Mouse (Mus musculus): Measurements from ENCODE around the gene Pla2g4c. TPM values are rescaled to one million over a fixed set of nuclear protein-coding genes. Genes with fewer than 3 reads are reported as not detected.
"Not testable (repeated sequence)": the region's sequence is repeated elsewhere in the genome, so short reads cannot be mapped to it uniquely, and the experiment has no call there.

Gene Pla2g4c
- polyA plus RNA-seq (2014; fragmentation: Nextera tagmentation; extraction: Ambion mirVana) = 0.73 and 1.4 TPM in 2 replicates

DNA sequence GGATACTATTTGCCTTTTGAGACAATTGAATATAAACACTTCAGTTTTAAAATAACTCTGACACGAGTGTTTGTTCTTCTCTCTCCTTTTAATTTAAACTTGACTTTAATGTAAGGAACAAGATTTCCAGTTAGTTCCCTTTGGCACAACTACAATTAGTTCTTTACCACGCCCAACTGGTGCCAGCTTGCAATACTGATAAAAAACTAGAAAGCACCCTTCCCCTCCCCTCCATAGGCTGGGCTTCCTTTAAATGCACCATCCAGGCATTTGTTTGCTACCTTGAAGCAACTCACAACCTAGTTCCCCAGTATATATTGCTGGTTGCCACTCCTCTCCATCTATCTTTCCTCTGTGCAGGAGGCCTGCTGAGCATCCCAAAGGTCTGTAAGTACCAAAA lies at the start of gene Pla2g4c:
TSS of gene Pla2g4c (plus strand) at position 340 of the 400 bp plus-strand sequence.
- H3K27me3 ChIP-seq (ENCODE audit: control insufficient read depth, insufficient read depth, low read length) = no peaks in the 10 kb centered on the region
- no peaks in the 10 kb centered on the region for H3K4me1 ChIP-seq (ENCODE audit: control insufficient read depth, insufficient read depth, low read length)
- no peak within 1 kb of the TSS for H3K4me3 ChIP-seq (ENCODE audit: low read depth, low read length)
- H3K9ac ChIP-seq (ENCODE audit: low read depth, low read length) = no peak within 1 kb of the TSS
- no peak within 1 kb of the TSS for H3K4me2 ChIP-seq
- no peaks in the 10 kb centered on the region for H3K36me3 ChIP-seq (ENCODE audit: control insufficient read depth, insufficient read depth, low read length)
- whole genome bisulfite sequencing (ENCODE audit: insufficient replicate concordance) = 84% methylated on average over 2 of the region's 2 CpGs
- no peaks in the 10 kb centered on the region for H3K9me3 ChIP-seq (replicated peaks; ENCODE audit: control insufficient read depth, low read length)
- H3K27ac ChIP-seq (ENCODE audit: low read depth, low read length) = no peak within 1 kb of the TSS
- ATAC-seq (replicated peaks; ENCODE audit: insufficient number of reproducible peaks, low FRiP score, low TSS enrichment) = no peak

DNA sequence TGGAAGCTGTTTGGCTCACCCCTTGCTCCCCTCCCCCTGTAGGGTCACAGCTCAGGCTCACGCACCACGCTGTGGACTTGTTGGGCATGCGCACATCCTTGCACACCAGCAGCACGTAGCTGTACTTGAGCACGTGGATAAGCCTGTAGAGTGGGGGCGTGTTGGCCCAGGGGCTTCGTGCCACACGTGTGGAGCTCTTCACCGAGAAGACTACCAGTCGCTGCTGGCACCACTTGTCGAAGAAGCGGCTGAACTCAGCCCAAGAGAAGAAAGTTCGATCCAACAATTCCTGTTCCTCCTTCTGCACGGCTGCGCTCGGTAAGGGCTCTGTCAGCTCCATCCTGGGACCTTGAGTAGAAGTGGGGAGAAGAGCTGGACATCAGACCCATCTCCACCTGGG lies 47.4 kb upstream of the Pla2g4c start, which contains the start of gene Lig1:
TSS of gene Lig1 (plus strand) at position 203 of the 400 bp plus-strand sequence.
- Histone ChIP-seq H3K36me3 (ENCODE audit: control insufficient read depth, insufficient read depth, low read length) (peaks cover 17% of the 10 kb centered on the region), H3K4me2 (peak within 1 kb of the TSS; percentile 82), H3K9ac (ENCODE audit: low read depth, low read length) (peak within 1 kb of the TSS; percentile 86), H3K4me1 (ENCODE audit: control insufficient read depth, insufficient read depth, low read length) (peaks cover 4% of the 10 kb centered on the region; the same call in 1 of the 2 replicates), H3K4me3 (ENCODE audit: low read depth, low read length) (peak within 1 kb of the TSS; percentile 80), H3K27ac (ENCODE audit: low read depth, low read length) (peak within 1 kb of the TSS; percentile 87), H3K9me3 (replicated peaks; ENCODE audit: control insufficient read depth, low read length) (no peaks in the 10 kb centered on the region), H3K27me3 (ENCODE audit: control insufficient read depth, insufficient read depth, low read length) (no peaks in the 10 kb centered on the region)
- ATAC-seq (replicated peaks; ENCODE audit: insufficient number of reproducible peaks, low FRiP score, low TSS enrichment) = no peak
- 93% methylated on average over 16 of the region's 16 CpGs for WGBS (ENCODE audit: insufficient replicate concordance)

DNA sequence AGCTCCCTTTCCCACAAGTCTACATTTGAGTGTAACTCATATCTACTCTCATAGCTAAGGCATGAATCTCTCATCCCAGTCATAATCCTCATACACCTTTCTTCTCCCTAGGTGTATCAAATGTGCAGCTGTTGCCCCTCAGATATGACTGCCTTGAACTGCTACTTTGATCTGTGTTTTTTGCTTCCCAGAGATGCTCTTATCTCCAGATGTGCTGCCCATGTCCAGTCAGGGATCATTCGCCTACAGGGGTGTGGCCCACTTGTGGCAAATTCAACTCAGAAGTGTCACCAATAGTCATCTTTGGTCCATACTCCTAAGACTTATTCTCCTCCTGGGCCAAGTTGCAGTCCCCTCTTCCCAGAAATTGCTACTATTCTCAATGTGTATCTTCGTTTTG lies 46.6 kb upstream of the Pla2g4c start:
- Histone ChIP-seq H3K27ac (ENCODE audit: low read depth, low read length) (peak overlapping the region; percentile 87; the same call in 1 of the 2 replicates), H3K4me1 (ENCODE audit: control insufficient read depth, insufficient read depth, low read length) (peaks cover 4% of the 10 kb centered on the region; the same call in 1 of the 2 replicates), H3K9ac (ENCODE audit: low read depth, low read length) (peak overlapping the region; percentile 86), H3K4me2 (peak overlapping the region; percentile 82), H3K27me3 (ENCODE audit: control insufficient read depth, insufficient read depth, low read length) (no peaks in the 10 kb centered on the region), H3K36me3 (ENCODE audit: control insufficient read depth, insufficient read depth, low read length) (peaks cover 17% of the 10 kb centered on the region), H3K4me3 (ENCODE audit: low read depth, low read length) (peak overlapping the region; percentile 80), H3K9me3 (replicated peaks; ENCODE audit: control insufficient read depth, low read length) (no peaks in the 10 kb centered on the region)
- WGBS (ENCODE audit: insufficient replicate concordance) = 28% methylated on average over 2 of the region's 2 CpGs
- no peak for ATAC-seq (replicated peaks; ENCODE audit: insufficient number of reproducible peaks, low FRiP score, low TSS enrichment)

DNA sequence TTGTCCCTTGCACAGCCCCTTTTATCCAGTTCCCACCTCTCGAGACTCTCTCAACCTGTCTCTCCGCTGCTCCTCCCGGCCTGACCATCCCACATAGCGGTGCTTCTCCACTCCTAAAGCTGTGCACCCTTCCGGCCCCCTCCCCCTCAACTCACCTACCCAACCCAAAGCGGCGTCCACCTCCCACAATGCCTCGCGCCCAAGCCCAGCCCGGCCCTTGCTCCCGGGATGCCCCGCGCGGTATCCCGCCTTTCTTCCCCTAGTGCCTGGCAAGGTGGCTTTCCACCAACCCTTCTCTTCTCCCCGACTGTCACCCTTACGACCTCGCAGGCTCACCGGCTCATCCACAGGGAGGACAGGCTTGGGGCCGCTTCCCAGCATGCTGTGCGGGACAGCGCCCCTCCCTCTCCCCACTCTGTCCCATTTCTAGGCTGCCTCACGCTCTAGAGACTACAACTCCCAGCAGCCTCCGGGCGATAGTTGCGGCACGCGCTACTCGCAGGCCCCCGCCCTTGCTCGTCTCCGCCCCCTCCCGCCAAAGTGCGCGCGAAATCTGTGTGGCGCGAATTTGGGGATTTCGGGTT lies 46.1 kb upstream of the Pla2g4c start, which contains the start of gene Zswim9:
TSS of gene Zswim9 (minus strand) at position 414 of the 584 bp plus-strand sequence.
- Histone ChIP-seq H3K36me3 (ENCODE audit: control insufficient read depth, insufficient read depth, low read length) (peaks cover 17% of the 10 kb centered on the region), H3K4me3 (ENCODE audit: low read depth, low read length) (peak within 1 kb of the TSS; percentile 80), H3K4me1 (ENCODE audit: control insufficient read depth, insufficient read depth, low read length) (peaks cover 4% of the 10 kb centered on the region; the same call in 1 of the 2 replicates), H3K27ac (ENCODE audit: low read depth, low read length) (peak within 1 kb of the TSS; percentile 87), H3K9me3 (replicated peaks; ENCODE audit: control insufficient read depth, low read length) (no peaks in the 10 kb centered on the region), H3K9ac (ENCODE audit: low read depth, low read length) (peak within 1 kb of the TSS; percentile 86), H3K27me3 (ENCODE audit: control insufficient read depth, insufficient read depth, low read length) (no peaks in the 10 kb centered on the region), H3K4me2 (peak within 1 kb of the TSS; percentile 82)
- WGBS (ENCODE audit: insufficient replicate concordance) = under 1% methylated on average over 39 of the region's 39 CpGs
- ATAC-seq (replicated peaks; ENCODE audit: insufficient number of reproducible peaks, low FRiP score, low TSS enrichment) = peak; percentile 98

DNA sequence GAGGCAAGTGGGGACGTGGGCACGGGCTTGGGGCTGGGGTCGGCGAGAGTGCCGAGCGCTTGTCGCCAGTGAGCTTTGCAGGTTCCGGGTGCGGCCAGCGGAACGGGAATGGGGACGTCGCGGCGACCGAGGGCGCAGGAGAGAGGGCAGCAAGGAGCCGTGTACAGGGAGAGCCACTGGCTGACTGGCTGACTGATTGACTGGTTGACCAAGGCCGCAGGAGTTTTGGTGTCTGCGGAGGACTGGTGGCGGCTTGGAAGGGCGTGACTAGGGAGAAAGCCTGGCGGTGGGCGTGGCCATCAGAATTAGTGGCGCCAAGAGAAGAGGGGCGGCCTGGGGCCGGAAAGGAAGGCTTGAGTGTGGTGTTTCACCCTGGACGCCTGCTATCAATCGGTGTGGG lies 45.5 kb upstream of the Pla2g4c start:
- under 1% methylated on average over 13 of the region's 29 CpGs for WGBS (ENCODE audit: insufficient replicate concordance)
- H3K36me3 ChIP-seq (ENCODE audit: control insufficient read depth, insufficient read depth, low read length) = peaks cover 15% of the 10 kb centered on the region

DNA sequence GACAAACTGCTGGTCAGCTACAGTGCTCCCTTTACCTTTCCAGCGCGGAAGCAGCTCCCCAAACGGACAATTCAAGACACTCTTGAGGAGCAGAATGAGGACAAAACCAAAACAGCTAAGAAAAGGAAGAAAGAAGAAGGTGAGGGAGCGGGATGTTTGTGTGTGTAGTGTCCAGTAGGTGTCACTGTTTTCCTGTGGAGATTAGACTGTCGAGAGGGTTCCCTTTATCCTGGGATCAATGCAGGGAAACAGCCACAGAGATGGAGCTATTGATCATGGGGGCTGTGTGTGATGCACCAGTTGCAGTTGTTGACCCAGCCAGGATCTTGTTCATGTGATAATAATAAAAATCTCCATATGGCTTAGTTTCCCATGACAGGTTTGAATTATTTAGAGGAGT lies 35.8 kb upstream of the Pla2g4c start:
- Histone ChIP-seq H3K9me3 (replicated peaks; ENCODE audit: control insufficient read depth, low read length) (no peaks in the 10 kb centered on the region), H3K4me1 (ENCODE audit: control insufficient read depth, insufficient read depth, low read length) (no peaks in the 10 kb centered on the region), H3K4me2 (no peak overlapping the region), H3K27me3 (ENCODE audit: control insufficient read depth, insufficient read depth, low read length) (no peaks in the 10 kb centered on the region), H3K4me3 (ENCODE audit: low read depth, low read length) (no peak overlapping the region), H3K27ac (ENCODE audit: low read depth, low read length) (no peak overlapping the region), H3K36me3 (ENCODE audit: control insufficient read depth, insufficient read depth, low read length) (peaks cover 16% of the 10 kb centered on the region), H3K9ac (ENCODE audit: low read depth, low read length) (no peak overlapping the region)
- ATAC-seq (replicated peaks; ENCODE audit: insufficient number of reproducible peaks, low FRiP score, low TSS enrichment) = no peak
- 54% methylated on average over 5 of the region's 5 CpGs for WGBS (ENCODE audit: insufficient replicate concordance)

More for the DNA sequence above, 45.5 kb upstream of the Pla2g4c start:
- peak; percentile 74 for ATAC-seq (replicated peaks; ENCODE audit: insufficient number of reproducible peaks, low FRiP score, low TSS enrichment)
- H3K9ac ChIP-seq (ENCODE audit: low read depth, low read length) = peak overlapping the region; percentile 86; the same call in 1 of the 2 replicates
- not testable (repeated sequence) for H3K9me3 ChIP-seq (replicated peaks; ENCODE audit: control insufficient read depth, low read length); H3K27me3 ChIP-seq (ENCODE audit: control insufficient read depth, insufficient read depth, low read length); H3K4me1 ChIP-seq (ENCODE audit: control insufficient read depth, insufficient read depth, low read length)
- peak overlapping the region; percentile 80 for H3K4me3 ChIP-seq (ENCODE audit: low read depth, low read length)
- H3K27ac ChIP-seq (ENCODE audit: low read depth, low read length) = peak overlapping the region; percentile 87; the same call in 1 of the 2 replicates
- peak overlapping the region; percentile 35 for H3K4me2 ChIP-seq

DNA sequence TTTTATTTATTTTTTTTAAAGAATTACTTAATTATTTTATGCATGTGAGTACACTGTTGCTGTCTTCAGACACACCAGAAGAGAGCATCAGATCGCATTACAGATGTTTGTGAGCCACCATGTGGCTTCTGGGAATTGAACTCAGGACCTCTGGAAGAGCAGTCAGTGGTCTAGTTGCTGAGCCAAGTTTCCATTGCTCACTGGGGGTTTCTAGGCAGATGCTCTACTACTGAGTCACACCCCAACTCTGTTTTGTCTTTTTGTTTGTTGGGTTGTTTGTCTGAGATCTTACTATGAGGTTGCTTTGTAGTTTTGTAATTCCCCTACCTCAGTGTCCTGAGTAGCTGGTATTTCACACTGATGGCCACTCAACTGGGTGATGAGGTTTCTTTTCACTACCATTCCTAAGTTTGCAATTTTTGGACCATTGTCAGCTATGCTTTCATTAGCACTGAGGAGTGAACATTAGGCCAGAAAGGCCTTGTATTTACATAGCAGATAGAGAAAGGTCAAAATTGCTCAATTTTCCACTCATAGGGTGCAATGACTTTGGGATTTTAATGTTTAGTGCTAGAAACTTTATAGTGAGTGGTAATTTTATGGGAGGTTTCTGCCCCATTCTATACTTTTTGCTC lies 34.3 kb upstream of the Pla2g4c start:
- ATAC-seq (replicated peaks; ENCODE audit: insufficient number of reproducible peaks, low FRiP score, low TSS enrichment) = no peak
- no peak overlapping the region for H3K4me2 ChIP-seq
- peaks cover 22% of the 10 kb centered on the region for H3K36me3 ChIP-seq (ENCODE audit: control insufficient read depth, insufficient read depth, low read length)
- no peaks in the 10 kb centered on the region for H3K27me3 ChIP-seq (ENCODE audit: control insufficient read depth, insufficient read depth, low read length)
- H3K4me1 ChIP-seq (ENCODE audit: control insufficient read depth, insufficient read depth, low read length) = no peaks in the 10 kb centered on the region
- no peak overlapping the region for H3K9ac ChIP-seq (ENCODE audit: low read depth, low read length)
- H3K9me3 ChIP-seq (replicated peaks; ENCODE audit: control insufficient read depth, low read length) = no peaks in the 10 kb centered on the region
- no peak overlapping the region for H3K4me3 ChIP-seq (ENCODE audit: low read depth, low read length)
- no peak overlapping the region for H3K27ac ChIP-seq (ENCODE audit: low read depth, low read length)
- 81% methylated on average over 1 of the region's 1 CpGs for WGBS (ENCODE audit: insufficient replicate concordance)

DNA sequence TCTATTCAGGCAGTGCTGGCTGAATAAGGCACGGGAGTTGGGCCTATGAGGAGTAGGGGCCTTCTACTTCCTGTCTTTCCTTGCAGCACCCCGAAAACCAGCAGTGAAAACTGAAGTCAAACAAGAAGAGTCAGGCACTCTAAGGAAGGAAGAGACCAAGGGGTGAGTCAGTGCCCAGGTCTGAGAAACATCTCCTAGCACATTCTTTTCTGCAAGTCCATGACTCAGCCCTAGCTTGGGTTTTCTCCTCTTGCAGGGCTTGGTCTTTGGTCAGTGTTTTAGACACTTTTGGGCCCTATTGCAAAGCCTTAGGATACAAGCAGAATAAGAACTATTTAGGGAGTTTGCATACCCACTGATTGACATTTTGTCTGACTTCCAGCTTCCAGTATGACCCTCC lies 33.1 kb upstream of the Pla2g4c start:
- Histone ChIP-seq H3K27me3 (ENCODE audit: control insufficient read depth, insufficient read depth, low read length) (no peaks in the 10 kb centered on the region), H3K9me3 (replicated peaks; ENCODE audit: control insufficient read depth, low read length) (no peaks in the 10 kb centered on the region), H3K4me1 (ENCODE audit: control insufficient read depth, insufficient read depth, low read length) (no peaks in the 10 kb centered on the region), H3K36me3 (ENCODE audit: control insufficient read depth, insufficient read depth, low read length) (peaks cover 28% of the 10 kb centered on the region), H3K4me3 (ENCODE audit: low read depth, low read length) (no peak overlapping the region), H3K4me2 (no peak overlapping the region), H3K27ac (ENCODE audit: low read depth, low read length) (no peak overlapping the region), H3K9ac (ENCODE audit: low read depth, low read length) (no peak overlapping the region)
- ATAC-seq (replicated peaks; ENCODE audit: insufficient number of reproducible peaks, low FRiP score, low TSS enrichment) = no peak
- 82% methylated on average over 2 of the region's 2 CpGs for WGBS (ENCODE audit: insufficient replicate concordance)

All from heart, embryonic 11.5 days (tissue).